Mouse (Mus musculus): ENCODE measurements around the gene Isoc2a. TPM values are rescaled to one million over a fixed set of nuclear protein-coding genes. Genes with fewer than 3 reads are reported as not detected.

Gene Isoc2a
- polyA plus RNA-seq, 1 experiment from 2014 or later, result 0.78 TPM

DNA sequence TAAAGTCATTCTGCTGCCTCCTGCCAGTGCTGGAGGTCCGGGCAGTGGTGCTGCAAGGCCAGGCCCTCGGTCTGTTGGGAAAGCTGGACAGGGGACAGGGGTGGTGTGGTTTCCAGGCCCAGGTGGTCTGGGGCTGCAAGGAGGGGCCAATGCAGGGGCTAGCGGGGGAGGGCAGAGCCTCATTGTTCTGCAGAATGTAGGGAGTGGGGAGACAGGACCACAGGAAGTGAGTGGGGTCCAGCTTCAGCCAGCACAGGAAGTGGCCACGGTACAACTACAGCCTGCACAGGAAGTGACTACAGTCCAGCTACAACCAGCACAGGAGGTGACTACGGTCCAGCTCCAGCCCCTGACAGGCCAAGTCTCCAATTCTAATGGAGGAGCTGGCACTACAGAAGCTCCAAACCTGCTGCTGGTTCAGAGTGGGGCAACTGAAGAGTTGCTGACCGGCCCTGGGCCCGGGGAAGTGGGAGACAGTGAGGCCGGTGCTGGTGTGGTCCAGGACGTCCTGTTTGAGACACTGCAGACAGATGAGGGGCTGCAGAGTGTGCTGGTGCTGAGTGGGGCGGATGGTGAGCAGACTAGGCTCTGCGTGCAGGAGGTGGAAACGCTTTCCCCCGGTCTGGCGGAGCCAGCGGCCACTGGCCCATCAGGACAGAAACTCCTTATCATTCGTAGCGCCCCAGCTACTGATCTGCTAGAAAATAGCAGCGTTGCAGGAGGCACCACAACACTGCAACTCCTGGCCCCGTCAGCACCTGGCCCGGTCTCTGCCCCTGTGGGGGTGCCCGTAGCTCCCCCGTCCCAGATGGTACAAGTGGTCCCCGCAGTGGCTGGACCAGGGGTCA lies 44.2 kb downstream of the Isoc2a start:
- H3K27ac ChIP-seq, result peak overlapping the region; percentile 99
- whole genome bisulfite sequencing, result 62% methylated on average over 23 of the region's 23 CpGs
- peaks cover 72% of the 10 kb centered on the region for H3K4me1 ChIP-seq (replicated peaks)
- no peak overlapping the region for H3K4me3 ChIP-seq
- H3K9ac ChIP-seq, result peak overlapping the region; percentile 80
- peaks cover 36% of the 10 kb centered on the region for H3K36me3 ChIP-seq
- no peaks in the 10 kb centered on the region for H3K9me3 ChIP-seq
- no peak for ATAC-seq (ENCODE audit: low FRiP score)
- H3K27me3 ChIP-seq, result no peaks in the 10 kb centered on the region
- H3K4me2 ChIP-seq, result peak overlapping the region; percentile 91; the same call in 1 of the 2 replicates

DNA sequence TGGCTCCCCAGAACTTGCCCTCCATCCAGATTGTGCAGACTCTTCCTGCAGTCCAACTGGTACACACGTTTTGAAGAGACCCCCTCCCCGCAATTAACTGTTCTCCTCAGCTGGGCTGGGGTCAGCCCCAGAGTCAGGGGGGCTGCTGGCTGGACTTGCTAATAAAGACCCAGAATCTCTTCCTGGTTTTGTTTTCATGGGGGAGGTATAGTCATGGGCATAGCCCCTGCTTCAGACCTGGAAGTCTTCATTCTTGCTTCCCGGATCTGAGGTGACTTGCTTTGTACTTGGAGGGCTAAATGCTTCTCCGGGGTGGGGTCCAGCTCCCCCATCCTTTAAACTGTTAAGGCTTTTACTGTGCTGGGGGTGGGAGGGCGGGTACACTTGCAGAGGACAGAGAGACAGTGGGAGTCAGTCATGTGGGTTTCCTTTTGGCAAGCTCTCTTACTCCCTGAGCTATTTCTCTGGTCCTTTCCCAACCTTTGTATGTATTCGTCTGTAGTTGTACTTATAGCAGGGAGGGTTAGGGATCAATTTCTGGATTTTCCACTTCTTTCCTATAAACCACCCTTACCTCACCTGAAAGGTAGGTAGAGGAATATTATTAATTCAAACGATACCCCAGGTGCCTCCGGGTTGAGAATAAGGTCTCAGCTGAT lies 45.0 kb downstream of the Isoc2a start, which contains the start of gene Nat14:
Nat14 (plus strand) TSS at position 205 of the 659 bp plus-strand sequence.
- WGBS, result 29% methylated on average over 8 of the region's 8 CpGs
- Histone ChIP-seq H3K4me2 (peak within 1 kb of the TSS; percentile 91), H3K36me3 (peaks cover 36% of the 10 kb centered on the region), H3K27ac (peak within 1 kb of the TSS; percentile 99), H3K9me3 (no peaks in the 10 kb centered on the region), H3K27me3 (no peaks in the 10 kb centered on the region), H3K9ac (peak within 1 kb of the TSS; percentile 80), H3K4me3 (peak within 1 kb of the TSS; percentile 41), H3K4me1 (replicated peaks) (peaks cover 72% of the 10 kb centered on the region)
- ATAC-seq (ENCODE audit: low FRiP score), result 0 out of 2 replicates have a peak, but pooled peaks have one; percentile 1

DNA sequence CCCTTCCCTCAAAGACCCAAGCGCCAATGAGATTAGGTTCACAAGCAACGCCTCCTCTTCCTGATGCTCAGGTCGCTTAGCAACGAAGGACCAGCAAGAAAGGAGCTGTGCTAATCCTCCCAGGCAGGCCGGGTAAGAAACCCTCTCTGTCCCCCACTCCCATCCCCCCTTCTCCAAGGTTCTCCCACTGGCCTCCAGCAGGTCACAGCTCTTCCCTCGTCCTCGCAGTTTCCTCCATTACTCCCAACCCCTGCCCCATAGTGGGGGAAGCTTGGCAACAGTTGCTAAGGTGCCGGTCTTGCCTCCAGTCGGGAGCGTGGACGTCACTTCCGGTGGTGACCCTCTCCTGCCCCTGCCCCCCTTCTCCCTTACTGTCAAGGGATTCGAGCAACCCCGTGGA lies 45.6 kb downstream of the Isoc2a start:
- whole genome bisulfite sequencing, result 0% methylated on average over 14 of the region's 14 CpGs
- peak; percentile 80 for ATAC-seq (ENCODE audit: low FRiP score)
- peak overlapping the region; percentile 41 for H3K4me3 ChIP-seq
- peak overlapping the region; percentile 91 for H3K4me2 ChIP-seq
- H3K27ac ChIP-seq, result peak overlapping the region; percentile 99
- H3K9me3 ChIP-seq, result no peaks in the 10 kb centered on the region
- no peaks in the 10 kb centered on the region for H3K27me3 ChIP-seq
- peak overlapping the region; percentile 80 for H3K9ac ChIP-seq
- H3K36me3 ChIP-seq, result peaks cover 34% of the 10 kb centered on the region
- peaks cover 70% of the 10 kb centered on the region for H3K4me1 ChIP-seq (replicated peaks)

DNA sequence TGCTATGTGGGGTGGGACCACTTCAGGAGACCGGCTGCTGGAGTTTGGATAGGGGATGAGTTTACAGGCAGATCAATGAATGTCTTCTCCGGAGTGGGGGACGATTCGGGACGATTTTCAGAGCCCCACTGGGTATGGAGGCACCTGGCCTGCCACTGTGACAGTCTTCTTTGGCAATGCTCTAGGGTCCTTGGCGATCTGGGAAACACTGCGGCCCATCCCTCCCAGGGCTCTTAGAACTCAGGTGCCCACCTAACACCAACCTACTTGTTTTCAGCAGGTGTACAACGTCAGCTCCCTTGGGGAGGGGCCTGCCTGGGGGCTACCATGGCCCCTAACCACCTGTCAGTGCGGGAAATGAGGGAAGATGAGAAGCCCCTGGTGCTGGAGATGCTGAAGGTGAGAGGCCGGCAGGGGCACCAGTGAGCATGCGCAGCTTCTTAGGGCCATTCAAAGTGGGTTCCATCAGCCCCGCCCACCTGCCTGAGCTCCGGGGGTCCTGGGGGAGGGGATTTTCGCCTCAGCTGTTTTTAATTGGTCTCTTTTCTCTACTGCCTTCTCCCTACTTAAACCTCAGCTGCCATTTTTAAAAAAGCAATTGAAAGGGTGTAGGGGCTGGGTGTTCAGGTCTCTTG lies 46.1 kb downstream of the Isoc2a start:
- peak overlapping the region; percentile 80 for H3K9ac ChIP-seq
- ATAC-seq (ENCODE audit: low FRiP score), result peak; percentile 62
- no peaks in the 10 kb centered on the region for H3K27me3 ChIP-seq
- H3K36me3 ChIP-seq, result peaks cover 31% of the 10 kb centered on the region
- H3K27ac ChIP-seq, result peak overlapping the region; percentile 99
- 1% methylated on average over 14 of the region's 14 CpGs for WGBS
- peaks cover 71% of the 10 kb centered on the region for H3K4me1 ChIP-seq (replicated peaks)
- peak overlapping the region; percentile 41 for H3K4me3 ChIP-seq
- peak overlapping the region; percentile 91 for H3K4me2 ChIP-seq
- no peaks in the 10 kb centered on the region for H3K9me3 ChIP-seq

DNA sequence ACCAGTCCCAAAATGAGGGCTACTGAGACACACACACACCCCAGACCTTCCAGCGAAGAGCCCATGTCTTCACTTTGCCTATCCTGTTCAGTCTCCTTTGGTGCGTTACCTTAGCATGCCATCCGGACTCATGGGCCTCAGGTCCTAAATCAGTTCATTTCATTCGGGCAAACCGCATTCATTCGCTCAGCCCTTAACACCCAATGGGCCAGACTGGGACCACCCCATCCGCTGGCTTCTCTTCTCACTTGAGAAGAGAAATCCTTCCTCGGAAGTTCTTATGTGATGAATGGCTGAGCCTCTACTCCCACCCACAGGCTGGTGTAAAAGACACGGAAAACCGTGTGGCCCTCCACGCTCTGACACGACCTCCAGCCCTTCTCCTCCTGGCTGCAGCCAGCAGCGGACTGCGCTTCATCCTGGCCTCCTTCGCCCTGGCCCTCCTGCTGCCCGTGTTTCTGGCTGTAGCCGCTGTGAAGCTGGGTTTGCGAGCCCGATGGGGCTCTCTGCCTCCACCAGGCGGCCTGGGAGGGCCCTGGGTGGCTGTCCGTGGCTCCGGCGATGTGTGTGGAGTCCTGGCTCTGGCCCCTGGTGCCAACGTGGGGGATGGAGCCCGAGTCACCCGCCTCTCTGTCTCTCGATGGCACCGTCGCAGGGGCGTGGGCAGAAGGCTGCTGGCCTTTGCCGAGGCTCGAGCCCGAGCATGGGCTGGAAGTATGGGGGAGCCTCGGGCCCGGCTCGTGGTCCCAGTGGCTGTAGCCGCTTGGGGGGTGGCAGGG lies 46.8 kb downstream of the Isoc2a start:
- H3K27ac ChIP-seq, result peak overlapping the region; percentile 99
- no peaks in the 10 kb centered on the region for H3K9me3 ChIP-seq
- H3K9ac ChIP-seq, result peak overlapping the region; percentile 80
- H3K4me2 ChIP-seq, result peak overlapping the region; percentile 91
- no peaks in the 10 kb centered on the region for H3K27me3 ChIP-seq
- 4% methylated on average over 37 of the region's 37 CpGs for WGBS
- peak overlapping the region; percentile 41 for H3K4me3 ChIP-seq
- peaks cover 74% of the 10 kb centered on the region for H3K4me1 ChIP-seq (replicated peaks)
- peaks cover 26% of the 10 kb centered on the region for H3K36me3 ChIP-seq
- ATAC-seq (ENCODE audit: low FRiP score), result peak; percentile 12

DNA sequence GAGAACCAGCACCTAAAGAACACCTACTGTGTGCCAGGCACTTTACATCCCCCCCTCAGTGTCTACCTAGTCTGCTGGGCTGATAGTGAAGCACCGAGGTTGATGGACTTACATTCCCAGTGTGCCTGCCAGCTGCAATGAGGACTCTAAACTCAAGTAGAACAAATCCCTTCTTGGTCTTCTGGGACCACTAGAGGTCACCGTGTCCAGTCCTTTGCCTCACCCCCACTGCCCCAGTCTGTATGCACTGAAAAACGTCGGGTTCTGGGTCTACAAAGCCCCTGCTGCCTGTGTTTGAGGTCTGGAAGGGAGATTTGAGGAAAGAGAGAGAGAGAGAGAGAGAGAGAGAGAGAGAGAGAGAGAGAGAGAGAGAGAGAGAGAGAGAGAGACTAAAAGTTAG lies 47.5 kb downstream of the Isoc2a start:
- peaks cover 74% of the 10 kb centered on the region for H3K4me1 ChIP-seq (replicated peaks)
- no peaks in the 10 kb centered on the region for H3K9me3 ChIP-seq
- peak overlapping the region; percentile 91 for H3K4me2 ChIP-seq
- H3K27me3 ChIP-seq, result no peaks in the 10 kb centered on the region
- H3K36me3 ChIP-seq, result peaks cover 19% of the 10 kb centered on the region
- peak overlapping the region; percentile 99 for H3K27ac ChIP-seq
- H3K4me3 ChIP-seq, result peak overlapping the region; percentile 41; the same call in 1 of the 2 replicates
- peak overlapping the region; percentile 80 for H3K9ac ChIP-seq
- WGBS, result 8% methylated on average over 4 of the region's 4 CpGs
- no peak for ATAC-seq (ENCODE audit: low FRiP score)

DNA sequence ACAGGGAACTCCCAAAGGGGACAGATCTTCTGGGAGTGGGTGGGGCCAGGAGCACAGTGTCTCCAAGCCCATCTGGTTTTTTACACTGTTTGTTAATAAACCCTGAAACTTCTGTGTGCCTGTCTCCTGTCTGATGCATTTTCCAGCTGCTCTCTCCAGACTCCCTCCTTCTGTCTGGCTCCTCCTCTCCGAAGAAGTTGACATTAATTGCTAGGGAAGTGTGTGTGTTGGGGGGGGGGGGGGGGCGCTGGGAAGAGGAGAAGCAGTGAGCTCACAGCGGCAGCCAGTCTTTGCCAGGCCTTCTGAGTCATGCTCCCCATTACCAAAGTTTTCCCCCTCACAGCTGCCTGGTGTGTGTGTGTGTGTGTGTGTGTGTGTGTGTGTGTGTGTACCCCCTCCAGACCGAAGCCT lies 47.9 kb downstream of the Isoc2a start:
- peaks cover 15% of the 10 kb centered on the region for H3K36me3 ChIP-seq
- no peak overlapping the region for H3K4me2 ChIP-seq
- no peaks in the 10 kb centered on the region for H3K27me3 ChIP-seq
- peaks cover 74% of the 10 kb centered on the region for H3K4me1 ChIP-seq (replicated peaks)
- no peak overlapping the region for H3K4me3 ChIP-seq
- ATAC-seq (ENCODE audit: low FRiP score), result no peak
- H3K9me3 ChIP-seq, result no peaks in the 10 kb centered on the region
- H3K9ac ChIP-seq, result 0 out of 2 replicates have a peak overlapping the region, but pooled peaks have one; percentile 35
- WGBS, result 3% methylated on average over 3 of the region's 4 CpGs
- peak overlapping the region; percentile 99 for H3K27ac ChIP-seq

DNA sequence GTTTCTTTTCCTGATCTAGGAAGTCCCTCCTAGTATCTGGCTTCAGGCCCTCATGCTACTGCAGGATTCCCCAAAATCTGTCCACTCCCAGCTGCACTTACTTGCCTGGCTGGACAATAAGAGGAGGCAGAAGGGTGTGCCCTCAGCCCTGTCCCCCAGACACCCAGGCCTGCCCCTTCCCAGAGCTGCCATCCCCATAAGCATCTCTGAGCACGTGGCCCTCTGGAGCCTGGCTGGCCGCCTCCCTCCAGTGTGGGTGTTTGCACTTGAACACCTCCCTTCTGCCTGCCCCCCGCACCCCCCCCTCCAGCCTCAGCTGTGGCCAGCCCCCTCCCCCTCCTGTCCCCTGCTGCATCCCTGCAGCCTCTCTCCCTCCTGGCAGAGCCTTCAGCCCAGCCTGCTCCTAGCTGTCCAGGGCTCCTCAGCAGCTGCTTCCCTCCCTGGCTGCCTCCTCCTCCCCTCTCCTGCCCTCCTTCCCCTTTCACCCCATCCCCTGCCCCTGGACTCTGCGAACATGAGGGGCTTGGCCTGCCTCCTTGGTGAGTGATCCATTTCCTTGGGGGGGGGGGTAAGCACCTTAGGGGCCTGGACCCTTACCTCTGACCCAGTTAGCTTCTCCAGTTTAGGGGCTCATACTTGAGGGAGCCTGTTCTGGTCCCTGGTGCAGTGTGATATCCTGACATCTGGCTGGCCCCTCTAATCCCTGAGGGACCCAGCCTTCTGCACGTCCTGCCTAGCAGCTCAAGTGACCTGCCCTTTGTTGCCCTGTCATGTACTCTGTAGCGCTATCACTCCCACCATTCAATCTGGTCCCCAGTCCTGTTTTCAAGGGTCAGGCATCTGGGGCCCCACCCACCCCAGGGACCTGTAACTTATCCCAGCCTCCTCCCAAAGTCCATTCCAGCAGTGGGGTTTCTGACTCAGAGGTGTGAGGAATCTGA lies 48.8 kb downstream of the Isoc2a start, which contains the start of gene Ssc5d:
Ssc5d (plus strand) TSS at position 345 of the 941 bp plus-strand sequence.
- Histone ChIP-seq H3K4me1 (replicated peaks) (peaks cover 74% of the 10 kb centered on the region), H3K4me3 (no peak within 1 kb of the TSS), H3K4me2 (peak within 1 kb of the TSS; percentile 91), H3K36me3 (peaks cover 6% of the 10 kb centered on the region), H3K27me3 (no peaks in the 10 kb centered on the region), H3K9me3 (no peaks in the 10 kb centered on the region), H3K27ac (peak within 1 kb of the TSS; percentile 99), H3K9ac (peak within 1 kb of the TSS; percentile 53)
- no peak for ATAC-seq (ENCODE audit: low FRiP score)
- WGBS, result 5% methylated on average over 6 of the region's 6 CpGs

DNA sequence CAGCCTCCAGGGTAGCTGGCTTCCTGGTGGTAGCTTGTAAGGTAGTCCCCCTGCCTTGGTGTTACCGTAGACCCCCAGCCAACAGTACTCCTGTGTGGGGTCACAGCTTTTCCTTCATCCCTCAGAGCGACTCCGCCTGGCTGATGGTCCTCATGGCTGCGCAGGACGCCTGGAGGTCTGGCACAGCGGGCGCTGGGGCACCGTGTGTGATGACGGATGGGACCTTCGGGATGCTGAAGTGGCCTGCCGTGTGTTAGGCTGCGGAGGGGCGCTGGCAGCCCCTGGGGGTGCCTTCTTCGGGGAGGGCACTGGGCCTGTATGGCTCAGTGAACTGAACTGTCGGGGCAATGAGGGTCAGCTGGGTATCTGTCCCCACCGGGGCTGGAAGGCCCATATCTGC lies 49.9 kb downstream of the Isoc2a start:
- Histone ChIP-seq H3K9ac (peak overlapping the region; percentile 3; the same call in 1 of the 2 replicates), H3K27me3 (no peaks in the 10 kb centered on the region), H3K27ac (no peak overlapping the region), H3K9me3 (no peaks in the 10 kb centered on the region), H3K36me3 (no peaks in the 10 kb centered on the region), H3K4me1 (replicated peaks) (peaks cover 62% of the 10 kb centered on the region), H3K4me3 (no peak overlapping the region), H3K4me2 (no peak overlapping the region)
- ATAC-seq (ENCODE audit: low FRiP score), result no peak
- 64% methylated on average over 16 of the region's 16 CpGs for WGBS

DNA sequence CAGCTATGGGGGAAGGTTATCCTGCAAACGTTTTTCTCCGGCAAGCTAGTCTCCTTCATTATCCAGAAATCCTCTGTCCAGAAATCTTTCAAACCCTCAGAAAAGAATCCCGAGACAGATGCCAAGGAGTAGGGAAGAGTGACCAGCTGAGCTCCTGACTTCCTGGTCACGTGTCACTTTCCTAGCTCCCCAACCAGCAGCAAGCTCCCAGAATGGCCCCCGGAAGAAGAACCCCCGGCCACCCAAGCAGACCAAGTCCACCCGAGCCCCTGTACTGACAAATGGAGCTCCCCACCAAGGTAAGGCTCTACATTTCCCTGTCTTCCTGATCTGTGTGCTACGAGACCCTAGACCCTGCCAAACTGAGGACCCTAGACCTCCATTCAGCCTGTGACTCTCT lies 50.8 kb downstream of the Isoc2a start:
- H3K27ac ChIP-seq, result no peak overlapping the region
- peaks cover 54% of the 10 kb centered on the region for H3K4me1 ChIP-seq (replicated peaks)
- H3K36me3 ChIP-seq, result no peaks in the 10 kb centered on the region
- no peaks in the 10 kb centered on the region for H3K9me3 ChIP-seq
- no peaks in the 10 kb centered on the region for H3K27me3 ChIP-seq
- no peak overlapping the region for H3K4me3 ChIP-seq
- no peak overlapping the region for H3K4me2 ChIP-seq
- ATAC-seq (ENCODE audit: low FRiP score), result no peak
- H3K9ac ChIP-seq, result no peak overlapping the region
- 68% methylated on average over 8 of the region's 8 CpGs for WGBS

DNA sequence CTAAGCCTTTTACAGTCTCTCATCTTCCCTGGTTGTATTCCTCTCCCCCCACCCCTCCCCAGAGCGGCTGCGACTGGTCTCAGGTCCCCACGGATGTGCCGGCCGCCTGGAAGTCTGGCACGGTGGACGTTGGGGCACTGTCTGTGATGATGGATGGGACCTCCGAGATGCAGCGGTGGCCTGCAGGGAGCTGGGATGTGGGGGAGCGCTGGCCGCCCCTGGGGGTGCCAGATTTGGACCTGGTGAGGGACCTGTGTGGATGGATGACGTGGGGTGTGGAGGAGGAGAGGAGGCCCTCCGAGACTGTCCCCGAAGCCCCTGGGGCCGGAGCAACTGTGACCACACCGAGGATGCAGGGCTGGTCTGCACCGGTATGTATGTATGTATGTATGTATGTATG lies 51.4 kb downstream of the Isoc2a start:
- Histone ChIP-seq H3K27ac (no peak overlapping the region), H3K27me3 (no peaks in the 10 kb centered on the region), H3K9me3 (no peaks in the 10 kb centered on the region), H3K4me2 (no peak overlapping the region), H3K9ac (peak overlapping the region; percentile 43), H3K4me3 (no peak overlapping the region), H3K4me1 (replicated peaks) (peaks cover 48% of the 10 kb centered on the region), H3K36me3 (no peaks in the 10 kb centered on the region)
- ATAC-seq (ENCODE audit: low FRiP score), result no peak
- 77% methylated on average over 17 of the region's 17 CpGs for WGBS

Measured in hindbrain, embryonic 13.5 days (tissue).